Mouse (Mus musculus) heart, adult 8-10 months (tissue): Measurements from ENCODE around the gene Tmem104. TPM values are rescaled to one million over a fixed set of nuclear protein-coding genes. Genes with fewer than 3 reads are reported as not detected.

Source experiments
- DNase-seq: peaks from one replicate; pipeline ENCODE4 v3.0.0; 2022; ENCODE audit warnings: low spot score
- microRNA-seq: library from miRNA; unstranded; fragments of <30 nt; microRNA quantifications from one replicate; pipeline ENCODE4 v1.2.0, GENCODE M21; 2022
- total RNA-seq, 4 experiments: library from RNA; stranded (reverse); gene quantifications; 2 replicates each; pipeline ENCODE4 v1.2.4; 2022

The Tmem104 gene
- total RNA-seq, 4 experiments from 2014 or later = 8.7 to 10.9 (median 9.1) TPM

GRCm38 (mm10) chr11:115278176-115278575 lies 90.9 kb downstream of the Tmem104 start:
- DNase-seq = no peak

- no peak for DNase-seq
These were observed 92.4 kb downstream of the Tmem104 start for GRCm38 (mm10) chr11:115279726-115280125.

- DNase-seq = no peak
These were observed 95.0 kb downstream of the Tmem104 start for GRCm38 (mm10) chr11:115282295-115282694.

GRCm38 (mm10) chr11:115282723-115283485 lies 95.6 kb downstream of the Tmem104 start:
- no peak for DNase-seq

- no peak for DNase-seq
These were observed 96.1 kb downstream of the Tmem104 start for GRCm38 (mm10) chr11:115283486-115283765.

GRCm38 (mm10) chr11:115283891-115284620 lies 96.8 kb downstream of the Tmem104 start:
- DNase-seq = no peak

- no peak for DNase-seq
These were observed 98.0 kb downstream of the Tmem104 start for GRCm38 (mm10) chr11:115285282-115285681.

- DNase-seq = no peak
These were observed 99.1 kb downstream of the Tmem104 start for GRCm38 (mm10) chr11:115286201-115286993.

GRCm38 (mm10) chr11:115287386-115287785 lies 100.1 kb downstream of the Tmem104 start:
- DNase-seq = no peak

GRCm38 (mm10) chr11:115288305-115288704 lies 101.0 kb downstream of the Tmem104 start:
- DNase-seq = no peak

GRCm38 (mm10) chr11:115289885-115290284 lies 102.6 kb downstream of the Tmem104 start:
- DNase-seq = no peak

- no peak for DNase-seq
These were observed 103.0 kb downstream of the Tmem104 start for GRCm38 (mm10) chr11:115290314-115290713.

- DNase-seq = peak; percentile 87
These were observed 103.6 kb downstream of the Tmem104 start for GRCm38 (mm10) chr11:115290919-115291318.

GRCm38 (mm10) chr11:115291503-115291902 lies 104.2 kb downstream of the Tmem104 start:
- no peak for DNase-seq

- DNase-seq = no peak
These were observed 105.5 kb downstream of the Tmem104 start for GRCm38 (mm10) chr11:115292631-115293375.

- DNase-seq = no peak
These were observed 108.7 kb downstream of the Tmem104 start for GRCm38 (mm10) chr11:115295939-115296338.

Small RNA genes within 50 kb of the gene (microRNA-seq; reads per million reads assigned to microRNA genes)
- not detected for gene Gm25837

Other genes starting within 250 kb of the Tmem104 start
- not detected for gene Cd300c, start 218.3 kb upstream of the Tmem104 start, total RNA-seq
- gene Cd300ld, start 197.6 kb upstream of the Tmem104 start, total RNA-seq = 1 to 10 TPM; 1.2 to 2.0 (median 1.5) TPM
- 1 to 10 TPM; 1.1 to 1.6 (median 1.3) TPM for gene Cd300c2, start 185.6 kb upstream of the Tmem104 start, total RNA-seq
- gene Cd300ld2, start 171.3 kb upstream of the Tmem104 start, total RNA-seq = not detected
- 1 to 10 TPM in 1 of 4 experiments, not detected in 3; 1.8 TPM for gene Cd300ld4, start 160.5 kb upstream of the Tmem104 start, total RNA-seq
- 1 to 10 TPM; 1.6 to 5.8 (median 2.9) TPM for gene Cd300ld5, start 149.7 kb upstream of the Tmem104 start, total RNA-seq
- 1 to 10 TPM; 4.6 to 9.1 (median 7.4) TPM for gene Cd300ld3, start 139.1 kb upstream of the Tmem104 start, total RNA-seq
- gene Cd300e, start 125.3 kb upstream of the Tmem104 start, total RNA-seq = under 1 TPM; 0.25 to 0.40 (median 0.32) TPM
- gene Rab37, start 96.1 kb upstream of the Tmem104 start, total RNA-seq = 1 to 10 TPM in 1 of 4 experiments, under 1 TPM in 3; 0.34 to 1.0 (median 0.63) TPM
- under 1 TPM in 3 of 4 experiments, not detected in 1; 0.13 to 0.89 (median 0.22) TPM for gene Cd300lf, start 53.5 kb upstream of the Tmem104 start, total RNA-seq
- gene Slc9a3r1, start 24.1 kb upstream of the Tmem104 start, total RNA-seq = 1 to 10 TPM; 7.3 to 8.5 (median 8.5) TPM
- gene Nat9, start 372 bp downstream of the Tmem104 start, total RNA-seq = 10 to 100 TPM; 25.0 to 34.9 (median 25.9) TPM
- under 1 TPM; 0.09 to 0.65 (median 0.23) TPM for gene Grin2c, start 79.8 kb downstream of the Tmem104 start, total RNA-seq
- 1 to 10 TPM; 9.1 to 10.0 (median 9.6) TPM for gene Fdxr, start 89.6 kb downstream of the Tmem104 start, total RNA-seq
- gene Fads6, start 110.2 kb downstream of the Tmem104 start, total RNA-seq = 1 to 10 TPM; 2.0 to 3.5 (median 2.3) TPM
- gene Otop2, start 119.7 kb downstream of the Tmem104 start, total RNA-seq = not detected
- under 1 TPM; 0.09 to 0.28 (median 0.25) TPM for gene Ush1g, start 134.6 kb downstream of the Tmem104 start, total RNA-seq
- not detected for gene Otop3, start 147.2 kb downstream of the Tmem104 start, total RNA-seq
- 1 to 10 TPM; 3.4 to 4.3 (median 4.1) TPM for gene Hid1, start 180.3 kb downstream of the Tmem104 start, total RNA-seq
- gene Cdr2l, start 194.4 kb downstream of the Tmem104 start, total RNA-seq = 1 to 10 TPM; 4.1 to 5.3 (median 4.8) TPM
- gene Mrpl58, start 216.3 kb downstream of the Tmem104 start, total RNA-seq = 100 to 1,000 TPM; 139 to 160 (median 146) TPM
- gene Atp5h, start 232.5 kb downstream of the Tmem104 start, total RNA-seq = 1,000 to 10,000 TPM; 2,233 to 2,384 (median 2,275) TPM
- gene Kctd2, start 232.6 kb downstream of the Tmem104 start, total RNA-seq = 10 to 100 TPM; 29.3 to 34.0 (median 29.7) TPM